Mouse (Mus musculus) liver, embryonic 15.5 days (tissue): ENCODE measurements around the gene Pex12. TPM values are rescaled to one million over a fixed set of nuclear protein-coding genes. Genes with fewer than 3 reads are reported as not detected.
A peak's percentile ranks its signal among the peaks of the same experiment; 100 is the strongest.
"Not testable (repeated sequence)": the region's sequence is repeated elsewhere in the genome, so short reads cannot be mapped to it uniquely, and the experiment has no call there.

Experiments used
- ATAC-seq: fragments of 200-750 bp; cut with Nextera tagmentation; 2 replicates; pipeline ENCODE4 v1.8.0; 2017; ENCODE audit warnings: moderate number of reproducible peaks, mild to moderate bottlenecking, moderate library complexity; ENCODE audit not compliant: insufficient read depth
- H3K27ac ChIP-seq: fragments of 300-500 bp; sonication (generic); replicated peaks from 2 replicates; pipeline ENCODE4 v1.5.1; 2015; ENCODE audit warnings: mild to moderate bottlenecking, inconsistent platforms
- H3K27me3 ChIP-seq: fragments of 300-500 bp; sonication (generic); 2 replicates; pipeline ENCODE4 v1.6.1; 2015; ENCODE audit warnings: mild to moderate bottlenecking, inconsistent platforms
- H3K36me3 ChIP-seq: fragments of 300-500 bp; sonication (generic); replicated peaks from 2 replicates; pipeline ENCODE4 v1.6.1; 2015; ENCODE audit warnings: moderate library complexity, mild to moderate bottlenecking, inconsistent platforms
- H3K4me1 ChIP-seq: fragments of 300-500 bp; sonication (generic); replicated peaks from 2 replicates; pipeline ENCODE4 v1.6.1; 2015; ENCODE audit warnings: inconsistent platforms
- H3K4me2 ChIP-seq: fragments of 300-500 bp; sonication (generic); 2 replicates; pipeline ENCODE4 v1.6.1; 2015; ENCODE audit warnings: moderate library complexity, mild to moderate bottlenecking, inconsistent platforms
- H3K4me3 ChIP-seq: fragments of 300-500 bp; sonication (generic); replicated peaks from 2 replicates; pipeline ENCODE4 v1.5.1; 2015; ENCODE audit warnings: mild to moderate bottlenecking, inconsistent platforms
- H3K9ac ChIP-seq: fragments of 300-500 bp; sonication (generic); 2 replicates; pipeline ENCODE4 v1.6.1; 2015; ENCODE audit warnings: moderate library complexity, mild to moderate bottlenecking, inconsistent platforms
- H3K9me3 ChIP-seq: fragments of 300-500 bp; sonication (generic); replicated peaks from 2 replicates; pipeline ENCODE4 v1.6.1; 2016; ENCODE audit warnings: inconsistent platforms
- WGBS: fragments of 180-500 bp; shearing (Covaris S2); methylation state at CpG from one replicate; pipeline ENCODE4 v1.1.7; 2015; ENCODE audit warnings: mixed read lengths; ENCODE audit not compliant: insufficient replicate concordance; 5-methylcytosine and 5-hydroxymethylcytosine counted together
- polyA plus RNA-seq: library from polyadenylated mRNA; unstranded; fragments of >200 nt; fragmentation: Nextera tagmentation; extraction: Ambion mirVana; gene quantifications from 2 replicates; pipeline ENCODE4 v1.2.1, GENCODE M21; 2015

Pex12 gene
- polyA plus RNA-seq: 5.1 and 5.4 TPM in 2 replicates

- ATAC-seq: peak; percentile 75
- Histone ChIP-seq H3K4me2 (peak within 1 kb of the TSS; percentile 79), H3K4me3 (peak within 1 kb of the TSS; percentile 81), H3K27ac (peak within 1 kb of the TSS; percentile 96), H3K27me3 (no peaks in the 10 kb centered on the region), H3K4me1 (peaks cover 52% of the 10 kb centered on the region), H3K36me3 (peaks cover 2% of the 10 kb centered on the region; the same call in 1 of the 2 replicates), H3K9ac (peak within 1 kb of the TSS; percentile 86), H3K9me3 (no peaks in the 10 kb centered on the region)
- under 1% methylated on average over 51 of the region's 51 CpGs for WGBS
Measured at GRCm38 (mm10) chr11:83302526-83303251, at the start of gene Pex12. Gene Pex12 (minus strand): TSS chr11:83302586.

- Histone ChIP-seq H3K4me2 (no peak overlapping the region), H3K27me3 (no peaks in the 10 kb centered on the region), H3K4me1 (no peaks in the 10 kb centered on the region), H3K9me3 (no peaks in the 10 kb centered on the region), H3K36me3 (peaks cover 84% of the 10 kb centered on the region), H3K27ac (no peak overlapping the region), H3K9ac (no peak overlapping the region), H3K4me3 (no peak overlapping the region)
- WGBS: 77% methylated on average over 3 of the region's 3 CpGs
- no peak for ATAC-seq
Measured at GRCm38 (mm10) chr11:83341716-83342245, 39.4 kb upstream of the Pex12 start.

GRCm38 (mm10) chr11:83339705-83340104 lies 37.3 kb upstream of the Pex12 start:
- H3K9ac ChIP-seq: no peak overlapping the region
- H3K9me3 ChIP-seq: no peaks in the 10 kb centered on the region
- peaks cover 86% of the 10 kb centered on the region for H3K36me3 ChIP-seq
- no peak overlapping the region for H3K4me2 ChIP-seq
- ATAC-seq: no peak
- H3K27me3 ChIP-seq: no peaks in the 10 kb centered on the region
- H3K4me3 ChIP-seq: no peak overlapping the region
- no peaks in the 10 kb centered on the region for H3K4me1 ChIP-seq
- 80% methylated on average over 2 of the region's 2 CpGs for WGBS
- H3K27ac ChIP-seq: no peak overlapping the region

- Histone ChIP-seq H3K4me2 (no peak overlapping the region), H3K27me3 (no peaks in the 10 kb centered on the region), H3K4me1 (no peaks in the 10 kb centered on the region), H3K9ac (no peak overlapping the region), H3K36me3 (peaks cover 74% of the 10 kb centered on the region), H3K27ac (no peak overlapping the region), H3K9me3 (no peaks in the 10 kb centered on the region), H3K4me3 (no peak overlapping the region)
- no peak for ATAC-seq
- WGBS: 83% methylated on average over 7 of the region's 7 CpGs
Measured at GRCm38 (mm10) chr11:83335826-83336225, 33.4 kb upstream of the Pex12 start.

- H3K4me3 ChIP-seq: no peak overlapping the region
- no peaks in the 10 kb centered on the region for H3K4me1 ChIP-seq
- H3K9ac ChIP-seq: no peak overlapping the region
- no peak overlapping the region for H3K4me2 ChIP-seq
- no peak for ATAC-seq
- no peak overlapping the region for H3K27ac ChIP-seq
- H3K36me3 ChIP-seq: peaks cover 67% of the 10 kb centered on the region
- H3K9me3 ChIP-seq: no peaks in the 10 kb centered on the region
- WGBS: 68% methylated on average over 3 of the region's 3 CpGs
- H3K27me3 ChIP-seq: no peaks in the 10 kb centered on the region
Measured at GRCm38 (mm10) chr11:83327427-83327826, 25.0 kb upstream of the Pex12 start.

- not testable (repeated sequence) for H3K9me3 ChIP-seq, H3K4me3 ChIP-seq, H3K27me3 ChIP-seq, ATAC-seq, H3K9ac ChIP-seq, H3K4me2 ChIP-seq, H3K27ac ChIP-seq, H3K4me1 ChIP-seq
- H3K36me3 ChIP-seq: peaks cover 73% of the 10 kb centered on the region
- 83% methylated on average over 3 of the region's 3 CpGs for WGBS
Measured at GRCm38 (mm10) chr11:83326692-83327091, 24.3 kb upstream of the Pex12 start.

- Histone ChIP-seq H3K27ac (no peak overlapping the region), H3K4me3 (no peak overlapping the region), H3K9ac (no peak overlapping the region), H3K4me1 (0 out of 2 replicates have a peak, but pooled peaks cover 3% of the 10 kb centered on the region), H3K36me3 (peaks cover 71% of the 10 kb centered on the region), H3K27me3 (no peaks in the 10 kb centered on the region), H3K9me3 (no peaks in the 10 kb centered on the region), H3K4me2 (no peak overlapping the region)
- ATAC-seq: no peak
- WGBS: 83% methylated on average over 4 of the region's 4 CpGs
Measured at GRCm38 (mm10) chr11:83319048-83319447, 16.7 kb upstream of the Pex12 start.

GRCm38 (mm10) chr11:83312471-83312870 lies 10.1 kb upstream of the Pex12 start:
- Histone ChIP-seq H3K27me3 (no peaks in the 10 kb centered on the region), H3K4me2 (no peak overlapping the region), H3K36me3 (peaks cover 52% of the 10 kb centered on the region), H3K4me1 (no peaks in the 10 kb centered on the region), H3K9me3 (no peaks in the 10 kb centered on the region), H3K9ac (no peak overlapping the region), H3K4me3 (no peak overlapping the region), H3K27ac (no peak overlapping the region)
- no peak for ATAC-seq
- WGBS: 77% methylated on average over 5 of the region's 5 CpGs

DNA sequence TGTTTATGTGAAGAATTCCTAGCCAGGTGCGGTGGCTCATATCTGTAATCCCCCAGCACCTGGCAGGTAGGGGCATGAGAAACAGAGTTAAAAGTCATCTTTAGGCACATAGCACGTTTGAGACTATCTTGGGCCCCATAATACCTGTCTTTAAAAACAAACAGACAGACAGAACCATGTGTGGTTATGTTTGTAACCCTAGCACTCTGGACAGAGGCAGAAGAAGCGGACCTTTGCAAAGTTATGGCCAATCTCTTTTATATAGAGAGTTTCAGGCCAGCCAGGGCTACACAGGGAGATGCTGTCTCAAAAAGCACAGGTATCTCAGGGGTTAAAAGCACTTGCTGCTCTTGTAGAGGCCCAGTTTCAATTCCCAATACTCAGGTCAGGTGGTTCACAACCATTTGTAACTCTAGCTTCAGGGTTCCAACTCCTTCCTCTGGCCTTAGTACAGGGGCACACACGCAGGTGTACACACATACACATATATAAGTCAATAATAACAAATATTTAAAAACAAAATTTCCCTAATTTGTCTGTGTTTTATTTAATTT lies 4.4 kb upstream of the Pex12 start:
- Histone ChIP-seq H3K36me3 (peaks cover 28% of the 10 kb centered on the region), H3K9ac (no peak overlapping the region), H3K27me3 (no peaks in the 10 kb centered on the region), H3K9me3 (no peaks in the 10 kb centered on the region), H3K4me1 (peaks cover 30% of the 10 kb centered on the region), H3K4me2 (no peak overlapping the region), H3K27ac (no peak overlapping the region), H3K4me3 (no peak overlapping the region)
- WGBS: 77% methylated on average over 4 of the region's 4 CpGs
- no peak for ATAC-seq

DNA sequence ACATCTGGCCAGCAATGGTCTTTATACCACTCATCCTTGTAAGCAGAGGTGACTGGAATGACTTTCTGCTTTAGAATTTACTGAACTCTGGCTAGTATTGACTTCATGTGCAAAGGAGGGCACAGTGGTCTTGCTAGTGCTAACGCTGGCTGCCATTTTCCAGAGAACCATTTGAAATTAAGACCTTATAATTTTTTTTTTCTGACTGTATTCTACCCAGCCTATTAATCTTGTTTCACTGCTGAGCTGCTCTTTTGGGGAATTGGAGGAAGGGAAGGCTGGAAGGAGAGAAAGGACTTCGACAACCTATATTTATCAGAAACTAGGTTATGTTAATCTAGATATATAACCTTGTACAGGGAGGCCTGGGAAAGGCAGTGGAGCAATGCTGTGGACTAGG lies 2.1 kb upstream of the Pex12 start:
- no peak overlapping the region for H3K4me3 ChIP-seq
- ATAC-seq: no peak
- no peak overlapping the region for H3K9ac ChIP-seq
- no peaks in the 10 kb centered on the region for H3K27me3 ChIP-seq
- no peaks in the 10 kb centered on the region for H3K9me3 ChIP-seq
- H3K4me2 ChIP-seq: peak overlapping the region; percentile 79; the same call in 1 of the 2 replicates
- peaks cover 16% of the 10 kb centered on the region for H3K36me3 ChIP-seq
- 81% methylated on average over 2 of the region's 2 CpGs for WGBS
- H3K4me1 ChIP-seq: peaks cover 46% of the 10 kb centered on the region
- 0 out of 2 replicates have a peak overlapping the region, but pooled peaks have one; percentile 1 for H3K27ac ChIP-seq

DNA sequence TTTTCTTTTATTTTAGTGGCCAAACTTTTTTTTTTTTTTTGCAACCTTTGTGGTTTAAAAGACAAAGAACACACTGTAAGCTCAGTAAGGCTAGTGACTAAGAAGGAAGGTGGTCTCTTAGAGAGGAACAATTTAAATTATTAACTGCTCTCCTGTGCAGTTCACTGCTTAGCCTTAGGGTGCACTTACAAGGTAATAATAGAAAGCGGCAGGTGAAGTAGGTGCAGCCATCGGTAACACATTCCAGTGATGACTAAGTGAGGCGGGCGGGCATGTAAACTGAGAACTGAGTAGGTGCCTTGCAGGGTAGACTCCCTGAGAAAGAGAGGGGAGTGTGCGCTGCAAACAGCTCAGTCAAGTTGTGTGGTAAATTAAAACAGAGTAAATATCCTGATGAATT lies 1.4 kb upstream of the Pex12 start:
- H3K27me3 ChIP-seq: no peaks in the 10 kb centered on the region
- 74% methylated on average over 5 of the region's 5 CpGs for WGBS
- no peak for ATAC-seq
- no peak overlapping the region for H3K27ac ChIP-seq
- H3K9me3 ChIP-seq: no peaks in the 10 kb centered on the region
- H3K9ac ChIP-seq: peak overlapping the region; percentile 31; the same call in 1 of the 2 replicates
- H3K4me2 ChIP-seq: peak overlapping the region; percentile 79
- peaks cover 9% of the 10 kb centered on the region for H3K36me3 ChIP-seq
- H3K4me1 ChIP-seq: peaks cover 46% of the 10 kb centered on the region
- H3K4me3 ChIP-seq: peak overlapping the region; percentile 81
